Mouse (Mus musculus) neural tube, embryonic 14.5 days (tissue): ENCODE results near the gene Sp2. TPM values are rescaled to one million over a fixed set of nuclear protein-coding genes. Genes with fewer than 3 reads are reported as not detected.

Source experiments
- ATAC-seq: fragments of 200-750 bp; cut with Nextera tagmentation; 2 replicates; pipeline ENCODE4 v1.8.0; 2017; ENCODE audit warnings: low read depth, mild to moderate bottlenecking, moderate TSS enrichment, moderate library complexity
- H3K27ac ChIP-seq: fragments of 300-500 bp; sonication (generic); 2 replicates; pipeline ENCODE4 v1.5.1; 2014; ENCODE audit warnings: low read depth, mild to moderate bottlenecking, control low read depth, low read length, moderate library complexity, mixed read lengths
- H3K27me3 ChIP-seq: fragments of 300-500 bp; sonication (generic); 2 replicates; pipeline ENCODE4 v1.6.1; 2014; ENCODE audit warnings: low read length; ENCODE audit not compliant: control insufficient read depth, insufficient read depth
- H3K36me3 ChIP-seq: fragments of 300-500 bp; sonication (generic); 2 replicates; pipeline ENCODE4 v1.6.1; 2014; ENCODE audit warnings: low read length, mixed read lengths; ENCODE audit not compliant: control insufficient read depth, insufficient read depth
- H3K4me1 ChIP-seq: fragments of 300-500 bp; sonication (generic); 2 replicates; pipeline ENCODE4 v1.6.1; 2014; ENCODE audit warnings: low read length; ENCODE audit not compliant: control insufficient read depth, insufficient read depth
- H3K4me2 ChIP-seq: fragments of 300-500 bp; sonication (generic); 2 replicates; pipeline ENCODE4 v1.6.1; 2014; ENCODE audit warnings: mild to moderate bottlenecking, low read depth, low read length, control low read depth
- H3K4me3 ChIP-seq: fragments of 300-500 bp; sonication (generic); 2 replicates; pipeline ENCODE4 v1.5.1; 2014; ENCODE audit warnings: low read depth, low read length, control low read depth, mixed read lengths
- H3K9ac ChIP-seq: fragments of 300-500 bp; sonication (generic); replicated peaks from 2 replicates; pipeline ENCODE4 v1.6.1; 2014; ENCODE audit warnings: low read depth, mild to moderate bottlenecking, control low read depth, low read length, mixed read lengths
- H3K9me3 ChIP-seq: fragments of 300-500 bp; sonication (generic); 2 replicates; pipeline ENCODE4 v1.6.1; 2016; ENCODE audit warnings: low read length; ENCODE audit not compliant: control insufficient read depth
- WGBS: fragments of 180-500 bp; shearing (Covaris S2); extraction: QIAGEN DNeasy Blood & Tissue Kit; methylation state at CpG from one replicate; pipeline ENCODE4 v1.1.7; 2014; 5-methylcytosine and 5-hydroxymethylcytosine counted together
- polyA plus RNA-seq: library from polyadenylated mRNA; unstranded; fragments of >200 nt; fragmentation: Nextera tagmentation; extraction: Ambion mirVana; gene quantifications from 2 replicates; pipeline ENCODE4 v1.2.1, GENCODE M21; 2014

The Sp2 gene
- polyA plus RNA-seq, 1 experiment from 2014 or later: 14.7 TPM

DNA sequence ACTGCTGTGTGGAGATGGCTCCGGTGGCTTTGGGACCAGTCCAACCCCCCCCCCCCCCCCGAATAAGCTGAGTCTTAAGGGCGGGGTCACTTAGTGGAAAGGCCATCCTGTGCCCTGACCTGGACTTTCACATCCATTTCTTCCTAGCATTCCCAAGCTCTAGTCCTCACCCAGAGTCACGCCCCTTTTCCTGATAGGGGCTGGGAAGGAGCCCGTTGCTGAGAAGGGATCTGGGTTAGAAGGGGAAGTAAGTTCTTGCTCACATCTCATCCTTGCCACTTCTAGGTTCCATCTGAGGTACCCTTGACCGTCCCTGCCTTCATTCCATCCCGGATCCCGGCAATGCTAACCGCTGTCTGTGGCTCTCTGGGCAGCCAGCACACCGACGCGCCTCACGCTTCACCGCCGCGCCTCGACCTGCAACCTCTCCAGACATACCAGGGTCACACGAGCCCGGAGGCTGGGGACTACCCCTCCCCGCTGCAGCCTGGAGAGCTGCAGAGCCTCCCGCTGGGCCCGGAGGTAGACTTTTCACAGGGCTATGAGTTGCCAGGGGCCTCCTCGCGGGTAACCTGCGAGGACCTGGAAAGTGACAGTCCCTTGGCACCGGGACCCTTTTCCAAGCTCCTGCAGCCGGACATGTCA, 38.5 kb upstream of the Sp2 start:
- peak overlapping the region; percentile 63; the same call in 1 of the 2 replicates for H3K4me2 ChIP-seq
- H3K4me1 ChIP-seq: peaks cover 13% of the 10 kb centered on the region; the same call in 1 of the 2 replicates
- no peak overlapping the region for H3K9ac ChIP-seq
- H3K27me3 ChIP-seq: peaks cover 54% of the 10 kb centered on the region
- H3K4me3 ChIP-seq: peak overlapping the region; percentile 41
- no peaks in the 10 kb centered on the region for H3K36me3 ChIP-seq
- H3K9me3 ChIP-seq: no peaks in the 10 kb centered on the region
- ATAC-seq: no peak
- WGBS: 1% methylated on average over 26 of the region's 27 CpGs
- H3K27ac ChIP-seq: no peak overlapping the region

DNA sequence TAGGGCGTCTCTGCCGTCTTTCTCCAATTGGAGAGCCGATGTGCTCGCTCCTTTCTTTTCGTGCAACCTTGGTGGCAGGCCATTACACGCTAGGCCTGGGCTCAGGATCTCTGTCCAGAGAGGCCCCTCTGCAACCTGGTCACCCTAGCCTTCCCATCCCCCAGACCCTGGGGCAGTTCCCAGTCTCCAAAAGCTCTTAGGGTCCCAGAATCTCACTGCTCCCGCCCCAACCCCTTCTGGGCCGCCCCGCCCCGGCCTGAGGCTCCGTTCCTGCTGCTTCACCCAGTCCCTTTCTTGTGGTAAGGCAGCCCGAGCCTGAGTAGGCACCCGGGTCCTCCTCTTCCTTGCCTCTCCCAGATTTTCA, 36.6 kb upstream of the Sp2 start:
- no peak overlapping the region for H3K4me3 ChIP-seq
- no peaks in the 10 kb centered on the region for H3K9me3 ChIP-seq
- ATAC-seq: no peak
- H3K4me1 ChIP-seq: peaks cover 9% of the 10 kb centered on the region; the same call in 1 of the 2 replicates
- H3K9ac ChIP-seq: no peak overlapping the region
- H3K36me3 ChIP-seq: no peaks in the 10 kb centered on the region
- H3K27ac ChIP-seq: no peak overlapping the region
- H3K4me2 ChIP-seq: no peak overlapping the region
- H3K27me3 ChIP-seq: peaks cover 56% of the 10 kb centered on the region
- 1% methylated on average over 13 of the region's 13 CpGs for WGBS

DNA sequence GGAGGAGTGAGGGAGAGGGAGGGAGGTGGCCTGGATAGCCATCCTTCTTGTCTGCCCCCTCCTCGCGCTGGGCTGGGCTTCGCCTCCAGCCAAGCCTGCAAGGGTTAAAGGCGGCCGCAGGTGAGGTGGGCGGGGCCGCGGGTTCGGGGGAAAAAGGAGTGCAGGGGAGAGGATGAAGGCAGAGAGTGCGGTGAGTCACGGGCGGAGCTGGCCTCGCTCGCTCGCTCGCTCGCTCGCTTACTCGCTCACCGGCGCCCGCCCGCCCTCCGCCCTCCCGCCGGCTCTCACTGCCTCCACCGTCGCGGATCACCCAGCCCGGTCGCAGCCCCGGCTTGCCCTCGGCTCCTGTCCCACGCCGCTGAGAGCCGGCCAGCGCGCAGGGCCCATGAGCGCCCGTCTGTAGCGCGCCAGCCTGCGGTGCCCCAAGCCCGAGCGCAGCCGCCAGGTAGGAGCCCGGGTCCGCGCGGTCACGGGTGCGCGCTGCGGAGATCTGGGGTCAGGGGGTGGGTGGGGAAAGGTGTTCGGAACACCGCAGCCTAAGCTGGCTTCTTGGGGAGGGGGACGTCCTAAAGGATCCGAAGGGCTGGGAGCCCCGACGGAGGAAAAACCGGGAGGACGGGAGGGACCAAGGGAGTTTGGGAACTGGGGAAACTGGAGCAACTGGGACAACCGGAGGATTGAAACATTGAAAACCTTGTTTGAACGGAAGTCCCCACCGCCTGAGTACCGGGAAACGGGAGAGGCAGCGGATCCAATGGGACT, 36.0 kb upstream of the Sp2 start:
- under 1% methylated on average over 54 of the region's 68 CpGs for WGBS
- no peak for ATAC-seq
- H3K9ac ChIP-seq: peak overlapping the region; percentile 39; the same call in 1 of the 2 replicates
- H3K36me3 ChIP-seq: no peaks in the 10 kb centered on the region
- H3K27me3 ChIP-seq: peaks cover 55% of the 10 kb centered on the region
- H3K9me3 ChIP-seq: no peaks in the 10 kb centered on the region
- peak overlapping the region; percentile 22 for H3K4me3 ChIP-seq
- peak overlapping the region; percentile 34 for H3K4me2 ChIP-seq
- H3K4me1 ChIP-seq: peaks cover 9% of the 10 kb centered on the region; the same call in 1 of the 2 replicates
- no peak overlapping the region for H3K27ac ChIP-seq

DNA sequence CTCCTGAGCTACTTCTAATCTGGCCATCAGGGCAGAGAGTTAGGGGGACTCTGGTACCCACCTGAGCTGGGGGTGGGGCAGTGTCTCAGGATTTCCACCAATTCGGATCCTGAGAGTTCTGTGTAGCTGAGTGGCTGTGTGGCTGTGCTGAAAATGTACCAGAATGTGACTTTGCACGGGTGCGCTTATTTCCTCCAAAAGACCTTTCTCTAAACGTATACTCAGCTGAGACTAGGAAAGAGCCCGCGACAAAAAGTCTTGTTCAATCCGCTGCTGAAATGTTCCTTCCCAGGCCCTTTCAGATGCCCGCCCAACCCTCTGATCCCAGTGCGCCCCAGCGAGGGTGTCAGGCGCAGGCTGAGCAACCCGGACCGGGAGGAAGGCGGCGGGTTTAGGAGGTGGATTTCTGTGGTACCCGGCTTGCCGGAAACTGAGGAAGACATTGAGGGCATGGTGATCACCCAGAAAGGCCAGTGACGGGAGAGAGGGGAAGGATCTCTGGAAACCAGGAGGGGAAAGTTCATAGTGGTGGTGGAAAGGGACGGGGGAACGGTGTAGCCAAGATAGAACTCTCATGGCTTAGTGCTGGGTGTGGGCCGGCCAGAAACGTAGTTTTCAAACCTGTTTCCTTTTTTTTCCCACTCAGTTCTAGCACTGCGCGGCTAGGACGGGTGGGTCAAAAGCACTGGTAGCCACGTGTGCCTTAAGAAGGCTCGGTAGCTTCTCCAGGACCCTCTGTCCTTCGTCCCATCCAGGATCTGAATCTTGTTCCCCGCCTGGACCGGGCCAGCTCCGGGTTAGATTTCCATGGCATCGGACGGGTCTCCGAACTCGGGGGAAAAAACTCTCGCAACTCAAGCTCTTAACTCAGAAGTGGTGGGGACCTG, 35.2 kb upstream of the Sp2 start:
- H3K4me3 ChIP-seq: peak overlapping the region; percentile 22
- no peaks in the 10 kb centered on the region for H3K9me3 ChIP-seq
- H3K27me3 ChIP-seq: peaks cover 48% of the 10 kb centered on the region
- ATAC-seq: no peak
- under 1% methylated on average over 36 of the region's 36 CpGs for WGBS
- H3K4me2 ChIP-seq: no peak overlapping the region; the same call in 1 of the 2 replicates
- H3K36me3 ChIP-seq: no peaks in the 10 kb centered on the region
- H3K27ac ChIP-seq: no peak overlapping the region
- H3K4me1 ChIP-seq: peaks cover 9% of the 10 kb centered on the region; the same call in 1 of the 2 replicates
- no peak overlapping the region for H3K9ac ChIP-seq

DNA sequence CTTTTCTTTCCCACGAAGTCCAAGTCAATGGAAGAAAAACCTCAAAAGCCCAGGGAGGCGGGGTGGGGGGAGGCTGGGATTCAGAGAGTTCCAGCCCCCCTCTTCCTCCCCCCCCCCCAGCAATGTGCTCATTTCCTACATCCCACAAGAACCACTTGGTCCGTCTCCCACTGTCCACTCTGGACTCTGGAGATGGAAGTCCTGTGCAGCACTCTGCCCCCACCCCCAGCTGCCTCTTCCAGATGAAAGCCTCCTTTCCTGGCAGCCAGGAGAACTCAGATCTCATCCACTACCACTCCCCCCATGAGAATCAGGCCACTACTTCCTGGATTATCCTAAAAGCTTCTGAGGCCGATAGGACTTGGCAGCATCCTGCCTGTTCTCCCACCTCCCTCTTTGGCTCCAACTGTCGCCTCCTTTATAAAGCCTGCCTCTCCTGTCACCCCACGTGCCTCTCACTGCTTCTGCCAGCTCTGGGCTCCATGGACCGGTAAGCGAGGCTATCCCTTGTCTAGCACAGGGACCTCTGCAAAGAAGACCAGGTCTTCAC, 30.4 kb upstream of the Sp2 start, which contains the start of gene Sp6:
TSS of gene Sp6 (plus strand) at position 274 of the 550 bp plus-strand sequence.
- H3K36me3 ChIP-seq: no peaks in the 10 kb centered on the region

DNA sequence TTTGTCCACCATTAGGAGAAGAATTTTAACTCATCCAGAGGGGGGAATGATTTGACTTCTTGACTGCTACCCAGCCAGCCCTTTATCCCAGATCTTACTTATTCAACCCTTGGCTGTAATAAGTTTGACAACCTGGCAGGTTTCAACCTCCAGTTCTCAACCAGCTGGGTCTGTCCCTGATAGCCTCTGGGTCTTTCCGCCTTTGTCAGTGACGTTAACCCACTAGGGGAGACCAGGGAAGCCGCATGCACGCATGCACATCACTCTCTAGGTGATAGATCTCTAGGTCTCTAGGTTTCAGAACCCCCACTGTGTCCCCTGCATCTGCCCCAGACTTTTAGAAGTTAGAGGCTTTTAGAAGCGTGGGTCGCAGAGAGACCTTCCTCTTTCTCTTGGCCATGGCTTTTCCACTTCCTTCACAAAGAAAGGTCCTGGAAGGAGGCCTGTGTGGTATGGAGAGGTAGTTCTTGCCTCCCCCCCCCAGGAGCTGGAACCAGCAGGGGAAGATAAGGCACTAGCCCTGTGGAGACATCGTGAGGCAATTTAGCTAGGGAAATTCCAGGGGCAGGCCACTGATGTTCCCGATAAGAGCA, 26.5 kb upstream of the Sp2 start:
- no peaks in the 10 kb centered on the region for H3K36me3 ChIP-seq
- H3K4me3 ChIP-seq: no peak overlapping the region
- H3K9ac ChIP-seq: no peak overlapping the region
- WGBS: 58% methylated on average over 8 of the region's 8 CpGs
- ATAC-seq: no peak
- no peak overlapping the region for H3K27ac ChIP-seq
- no peaks in the 10 kb centered on the region for H3K9me3 ChIP-seq
- no peaks in the 10 kb centered on the region for H3K4me1 ChIP-seq
- no peak overlapping the region for H3K4me2 ChIP-seq
- no peaks in the 10 kb centered on the region; the same call in 1 of the 2 replicates for H3K27me3 ChIP-seq

More for the DNA sequence above, 30.4 kb upstream of the Sp2 start, which contains the start of gene Sp6:
- peaks cover 10% of the 10 kb centered on the region for H3K27me3 ChIP-seq
- H3K27ac ChIP-seq: no peak within 1 kb of the TSS
- ATAC-seq: no peak
- no peak within 1 kb of the TSS for H3K4me2 ChIP-seq
- no peaks in the 10 kb centered on the region for H3K4me1 ChIP-seq
- 42% methylated on average over 8 of the region's 8 CpGs for WGBS
- no peak within 1 kb of the TSS for H3K4me3 ChIP-seq
- no peaks in the 10 kb centered on the region for H3K9me3 ChIP-seq
- H3K9ac ChIP-seq: no peak within 1 kb of the TSS

DNA sequence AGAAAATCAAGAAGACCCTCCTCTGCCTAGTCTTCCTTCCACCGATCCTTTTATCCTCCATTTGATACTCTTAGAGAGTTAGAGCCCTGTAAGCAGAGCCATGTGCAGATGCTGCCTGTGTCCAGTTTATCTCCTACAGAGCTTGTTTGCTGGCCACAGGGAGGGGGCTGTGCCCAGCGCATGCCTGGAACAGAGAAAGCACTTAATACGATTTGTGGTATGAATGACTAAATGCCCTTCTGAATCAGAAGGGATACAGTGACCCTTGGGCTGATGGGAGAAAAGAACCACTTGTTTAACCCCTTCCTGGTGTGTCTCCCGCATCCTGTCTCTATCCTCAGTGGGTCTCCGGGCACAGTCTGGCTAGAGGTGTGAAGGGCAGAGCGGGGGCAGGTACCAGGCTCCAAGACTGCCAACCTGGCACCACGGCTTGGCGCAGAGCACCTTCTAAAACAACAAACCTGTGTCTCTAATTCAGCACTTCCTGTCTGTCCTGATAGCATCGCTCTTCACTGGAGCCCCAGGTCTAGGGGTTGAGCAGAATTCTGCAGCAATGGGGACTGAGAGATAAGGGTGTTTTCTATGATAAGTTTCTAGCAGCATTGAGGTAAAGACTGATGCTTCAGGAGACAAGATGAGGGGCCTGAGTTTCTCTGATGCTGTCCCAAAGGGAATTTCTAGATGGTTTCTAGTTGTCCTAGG, 24.5 kb upstream of the Sp2 start:
- Histone ChIP-seq H3K27me3 (no peaks in the 10 kb centered on the region), H3K4me3 (no peak overlapping the region), H3K36me3 (no peaks in the 10 kb centered on the region), H3K9ac (no peak overlapping the region), H3K9me3 (no peaks in the 10 kb centered on the region), H3K27ac (no peak overlapping the region), H3K4me2 (no peak overlapping the region), H3K4me1 (no peaks in the 10 kb centered on the region)
- WGBS: 80% methylated on average over 9 of the region's 9 CpGs
- ATAC-seq: no peak

DNA sequence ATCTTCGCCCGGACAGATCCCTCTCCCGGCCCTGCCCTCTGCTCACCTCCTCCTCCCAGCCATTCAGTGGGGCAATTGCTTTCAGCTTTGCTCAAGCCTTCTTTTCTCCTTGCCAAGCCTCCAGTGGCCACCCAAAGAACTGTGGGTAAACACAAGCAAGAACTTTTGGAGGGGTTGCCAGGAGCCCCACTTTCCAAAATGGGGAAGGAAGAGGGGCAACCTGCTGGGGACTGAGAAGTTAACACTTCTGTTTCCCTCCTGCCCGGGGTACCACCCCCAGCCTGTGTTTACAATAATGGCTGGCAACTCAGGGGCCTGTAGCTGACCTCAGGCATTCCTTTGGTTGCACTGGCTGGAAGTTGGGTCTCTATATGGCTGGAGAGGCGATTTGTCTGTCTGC, 20.4 kb upstream of the Sp2 start:
- Histone ChIP-seq H3K9ac (no peak overlapping the region), H3K4me3 (no peak overlapping the region), H3K36me3 (no peaks in the 10 kb centered on the region), H3K4me1 (no peaks in the 10 kb centered on the region), H3K4me2 (no peak overlapping the region), H3K27ac (no peak overlapping the region), H3K9me3 (no peaks in the 10 kb centered on the region), H3K27me3 (no peaks in the 10 kb centered on the region)
- ATAC-seq: no peak
- WGBS: 21% methylated on average over 5 of the region's 5 CpGs
